Mouse (Mus musculus): Measurements from ENCODE around the gene Stab2.

DNA sequence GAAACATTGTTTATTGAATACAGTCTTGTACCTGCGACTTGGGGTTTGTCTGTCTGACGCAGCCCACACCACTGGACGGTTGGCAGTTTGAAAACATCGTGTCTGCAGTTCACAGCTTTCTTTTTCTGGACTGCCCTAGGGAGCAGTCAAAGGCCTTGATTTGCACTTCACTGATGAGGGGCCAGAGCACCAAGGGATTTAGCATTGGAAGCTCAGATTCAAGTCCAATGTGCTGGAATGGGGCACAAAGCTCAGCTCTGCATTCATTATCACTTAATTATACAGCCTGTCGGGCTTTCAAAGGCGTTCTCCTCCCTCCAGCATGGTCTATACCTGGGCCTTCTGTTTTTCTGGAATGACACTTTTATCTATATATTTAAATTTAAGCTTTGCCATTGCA, 38.6 kb upstream of the Stab2 start:
- no peak for TF ChIP-seq POLR2A (IDR thresholded peaks at IDR 0.05; ENCODE audit: borderline replicate concordance, control insufficient read depth, low read depth, low read length)
- no peak for TF ChIP-seq CTCF (IDR thresholded peaks at IDR 0.05; ENCODE audit: control insufficient read depth, insufficient read depth, low read length)

Measured in bone marrow, adult 2 months (tissue).